Mouse (Mus musculus) natural killer cell, adult 2 months (primary cell): Measurements from ENCODE around the gene Gm3286.
"Not testable (repeated sequence)": the region's sequence is repeated elsewhere in the genome, so short reads cannot be mapped to it uniquely, and the experiment has no call there.

ENCODE experiments used
- DNase-seq, 2 experiments: peaks; one replicate each; pipeline ENCODE4 v3.0.0; 2022; ENCODE audit warnings: low spot score in 2 of 2

Gm3286 gene

DNA sequence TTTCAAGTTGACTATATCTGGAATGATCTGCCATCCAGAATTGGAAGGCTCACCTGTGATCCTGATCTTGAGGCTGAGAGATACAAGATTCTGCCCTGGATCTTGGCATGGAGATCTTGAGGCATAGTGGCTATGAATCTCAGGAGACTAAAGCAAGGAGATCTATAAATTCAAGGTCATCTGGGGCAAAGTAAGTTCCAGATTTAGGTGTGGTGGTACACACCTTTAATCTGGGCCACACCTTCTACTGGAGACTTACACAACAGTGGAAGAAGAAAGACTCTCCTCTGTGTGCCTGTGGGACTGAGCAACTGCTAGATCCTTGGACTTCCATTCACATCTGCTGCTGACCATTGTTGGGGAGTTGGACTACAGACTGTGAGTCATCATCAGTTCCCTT lies at the start of gene Gm3286:
Gm3286 (plus strand) TSS at position 301 of the 400 bp plus-strand sequence.
- not testable (repeated sequence) for DNase-seq
